Mouse (Mus musculus): ENCODE data around the gene Dnajc7.
"Not testable (repeated sequence)": the region's sequence is repeated elsewhere in the genome, so short reads cannot be mapped to it uniquely, and the experiment has no call there.

Dnajc7 gene

GRCm38 (mm10) chr11:100613241-100613640 lies 6.7 kb downstream of the Dnajc7 start:
- no peak for DNase-seq

- DNase-seq, result no peak
These were observed 8.3 kb downstream of the Dnajc7 start for GRCm38 (mm10) chr11:100611627-100612026.

- DNase-seq, result no peak
These were observed 9.8 kb downstream of the Dnajc7 start for GRCm38 (mm10) chr11:100609997-100610680.

GRCm38 (mm10) chr11:100609355-100609996 lies 10.5 kb downstream of the Dnajc7 start:
- no peak for DNase-seq

GRCm38 (mm10) chr11:100608796-100609195 lies 11.2 kb downstream of the Dnajc7 start:
- DNase-seq, result no peak

- DNase-seq, result no peak
These were observed 12.8 kb downstream of the Dnajc7 start for GRCm38 (mm10) chr11:100607121-100607520.

- DNase-seq, result no peak
These were observed 14.5 kb downstream of the Dnajc7 start for GRCm38 (mm10) chr11:100605451-100605850.

- no peak for DNase-seq
These were observed 15.5 kb downstream of the Dnajc7 start for GRCm38 (mm10) chr11:100604321-100605005.

GRCm38 (mm10) chr11:100603813-100604212 lies 16.2 kb downstream of the Dnajc7 start:
- no peak for DNase-seq

GRCm38 (mm10) chr11:100603155-100603554 lies 16.8 kb downstream of the Dnajc7 start:
- no peak for DNase-seq

GRCm38 (mm10) chr11:100601372-100601771 lies 18.6 kb downstream of the Dnajc7 start:
- no peak for DNase-seq

GRCm38 (mm10) chr11:100598074-100598473 lies 21.9 kb downstream of the Dnajc7 start:
- no peak for DNase-seq

- DNase-seq, result no peak
These were observed 24.4 kb downstream of the Dnajc7 start for GRCm38 (mm10) chr11:100595533-100595932.

GRCm38 (mm10) chr11:100594608-100595007 lies 25.4 kb downstream of the Dnajc7 start:
- no peak for DNase-seq

- DNase-seq, result no peak
These were observed 27.5 kb downstream of the Dnajc7 start for GRCm38 (mm10) chr11:100592346-100593046.

- DNase-seq, result no peak
These were observed 31.5 kb downstream of the Dnajc7 start for GRCm38 (mm10) chr11:100588462-100588861.

- DNase-seq, result no peak
These were observed 34.8 kb downstream of the Dnajc7 start for GRCm38 (mm10) chr11:100585148-100585547.

- no peak for DNase-seq
These were observed 35.4 kb downstream of the Dnajc7 start for GRCm38 (mm10) chr11:100584561-100584961.

GRCm38 (mm10) chr11:100582836-100583235 lies 37.1 kb downstream of the Dnajc7 start:
- no peak for DNase-seq

- not testable (repeated sequence) for DNase-seq
These were observed 37.6 kb downstream of the Dnajc7 start for GRCm38 (mm10) chr11:100582413-100582812.

GRCm38 (mm10) chr11:100581756-100582155 lies 38.2 kb downstream of the Dnajc7 start:
- peak; percentile 46 for DNase-seq

GRCm38 (mm10) chr11:100580275-100580674 lies 39.7 kb downstream of the Dnajc7 start:
- no peak for DNase-seq

GRCm38 (mm10) chr11:100579116-100579799 lies 40.7 kb downstream of the Dnajc7 start:
- no peak for DNase-seq

Data from cerebellum, adult 11-12 months (tissue).